Mouse (Mus musculus): Measurements from ENCODE around the gene Csnk1d. TPM values are rescaled to one million over a fixed set of nuclear protein-coding genes. Genes with fewer than 3 reads are reported as not detected.

Gene Csnk1d
- polyA plus RNA-seq, 1 experiment from 2014 or later, result 120 TPM

- Histone ChIP-seq H3K9me3 (no peaks in the 10 kb centered on the region), H3K36me3 (no peaks in the 10 kb centered on the region), H3K4me3 (peak within 1 kb of the TSS; percentile 79), H3K9ac (peak within 1 kb of the TSS; percentile 57), H3K27ac (no peak within 1 kb of the TSS), H3K27me3 (no peaks in the 10 kb centered on the region), H3K4me2 (peak within 1 kb of the TSS; percentile 74), H3K4me1 (peaks cover 11% of the 10 kb centered on the region)
- peak; percentile 74 for ATAC-seq (ENCODE audit: insufficient number of reproducible peaks, low FRiP score, low TSS enrichment, low read depth)
- 10% methylated on average over 44 of the region's 44 CpGs for whole genome bisulfite sequencing
These were observed 58.3 kb downstream of the Csnk1d start, which contains the start of gene Ccdc57 for GRCm38 (mm10) chr11:120932564-120933398. Gene Ccdc57, minus strand, starts transcription at chr11:120932872.

- peaks cover under 1% of the 10 kb centered on the region; the same call in 1 of the 2 replicates for H3K36me3 ChIP-seq
- H3K9me3 ChIP-seq, result no peaks in the 10 kb centered on the region
- H3K4me1 ChIP-seq, result peaks cover 11% of the 10 kb centered on the region
- ATAC-seq (ENCODE audit: insufficient number of reproducible peaks, low FRiP score, low TSS enrichment, low read depth), result no peak
- H3K9ac ChIP-seq, result no peak overlapping the region
- WGBS, result 92% methylated on average over 4 of the region's 4 CpGs
- H3K4me2 ChIP-seq, result no peak overlapping the region
- H3K4me3 ChIP-seq, result no peak overlapping the region
- no peak overlapping the region for H3K27ac ChIP-seq
- H3K27me3 ChIP-seq, result no peaks in the 10 kb centered on the region
These were observed 59.7 kb downstream of the Csnk1d start for GRCm38 (mm10) chr11:120931479-120931878.

- H3K36me3 ChIP-seq, result peaks cover 16% of the 10 kb centered on the region; the same call in 1 of the 2 replicates
- H3K4me2 ChIP-seq, result no peak overlapping the region
- WGBS, result 90% methylated on average over 4 of the region's 4 CpGs
- H3K9me3 ChIP-seq, result no peaks in the 10 kb centered on the region
- no peak overlapping the region for H3K9ac ChIP-seq
- H3K27ac ChIP-seq, result no peak overlapping the region
- no peaks in the 10 kb centered on the region for H3K27me3 ChIP-seq
- ATAC-seq (ENCODE audit: insufficient number of reproducible peaks, low FRiP score, low TSS enrichment, low read depth), result no peak
- no peak overlapping the region for H3K4me3 ChIP-seq
- peaks cover 11% of the 10 kb centered on the region for H3K4me1 ChIP-seq
These were observed 62.7 kb downstream of the Csnk1d start for GRCm38 (mm10) chr11:120928468-120928867.

GRCm38 (mm10) chr11:120922528-120922927, 68.6 kb downstream of the Csnk1d start:
- Histone ChIP-seq H3K36me3 (peaks cover 46% of the 10 kb centered on the region), H3K4me1 (no peaks in the 10 kb centered on the region), H3K9me3 (no peaks in the 10 kb centered on the region), H3K27me3 (no peaks in the 10 kb centered on the region), H3K9ac (no peak overlapping the region), H3K4me2 (no peak overlapping the region), H3K4me3 (no peak overlapping the region), H3K27ac (no peak overlapping the region)
- 87% methylated on average over 3 of the region's 3 CpGs for whole genome bisulfite sequencing
- ATAC-seq (ENCODE audit: insufficient number of reproducible peaks, low FRiP score, low TSS enrichment, low read depth), result no peak

DNA sequence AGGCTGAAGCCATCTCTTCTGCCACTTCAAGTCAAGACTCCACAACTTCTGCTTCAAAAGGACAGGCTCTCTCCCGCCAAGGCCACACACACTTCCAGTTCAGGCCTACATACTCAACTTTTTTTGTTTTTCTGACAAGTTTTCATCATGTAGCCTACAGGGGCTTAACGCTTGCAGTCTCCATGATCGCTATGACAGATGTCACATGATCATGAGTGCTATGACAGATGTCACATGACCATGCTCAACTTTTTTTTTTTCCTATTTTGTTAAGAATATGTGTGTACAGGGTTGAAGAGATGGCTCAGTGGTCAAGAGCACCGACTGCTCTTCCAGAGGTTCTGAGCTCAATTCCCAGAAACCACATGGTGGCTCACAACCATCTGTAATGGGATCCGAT, 73.4 kb downstream of the Csnk1d start:
- WGBS, result 94% methylated on average over 5 of the region's 5 CpGs
- no peaks in the 10 kb centered on the region for H3K27me3 ChIP-seq
- no peak overlapping the region for H3K27ac ChIP-seq
- no peaks in the 10 kb centered on the region for H3K4me1 ChIP-seq
- ATAC-seq (ENCODE audit: insufficient number of reproducible peaks, low FRiP score, low TSS enrichment, low read depth), result no peak
- no peak overlapping the region for H3K4me3 ChIP-seq
- no peaks in the 10 kb centered on the region for H3K9me3 ChIP-seq
- peaks cover 35% of the 10 kb centered on the region for H3K36me3 ChIP-seq
- H3K4me2 ChIP-seq, result no peak overlapping the region
- H3K9ac ChIP-seq, result no peak overlapping the region

- H3K9ac ChIP-seq, result no peak overlapping the region
- H3K4me1 ChIP-seq, result no peaks in the 10 kb centered on the region
- WGBS, result 52% methylated on average over 3 of the region's 3 CpGs
- no peaks in the 10 kb centered on the region for H3K27me3 ChIP-seq
- peaks cover 31% of the 10 kb centered on the region for H3K36me3 ChIP-seq
- no peak overlapping the region for H3K27ac ChIP-seq
- no peak for ATAC-seq (ENCODE audit: insufficient number of reproducible peaks, low FRiP score, low TSS enrichment, low read depth)
- no peak overlapping the region for H3K4me3 ChIP-seq
- H3K9me3 ChIP-seq, result no peaks in the 10 kb centered on the region
- no peak overlapping the region for H3K4me2 ChIP-seq
These were observed 74.7 kb downstream of the Csnk1d start for GRCm38 (mm10) chr11:120916477-120916876.

GRCm38 (mm10) chr11:120913796-120914195, 77.3 kb downstream of the Csnk1d start:
- Histone ChIP-seq H3K9ac (no peak overlapping the region), H3K27me3 (no peaks in the 10 kb centered on the region), H3K4me1 (no peaks in the 10 kb centered on the region), H3K27ac (no peak overlapping the region), H3K36me3 (peaks cover 11% of the 10 kb centered on the region), H3K9me3 (no peaks in the 10 kb centered on the region), H3K4me3 (no peak overlapping the region), H3K4me2 (no peak overlapping the region)
- ATAC-seq (ENCODE audit: insufficient number of reproducible peaks, low FRiP score, low TSS enrichment, low read depth), result no peak
- WGBS, result 92% methylated on average over 4 of the region's 4 CpGs

Other genes starting within 250 kb of the Csnk1d start
- gene Hmga1b, start 228.5 kb downstream of the Csnk1d start, polyA plus RNA-seq (2015; fragmentation: Nextera tagmentation; extraction: Ambion mirVana), result 2.3 and 3.5 TPM in 2 replicates
- gene Rfng, start 207.1 kb downstream of the Csnk1d start, polyA plus RNA-seq (2015; fragmentation: Nextera tagmentation; extraction: Ambion mirVana), result 50.7 TPM in 2 replicates
- gene Gps1, start 207.1 kb downstream of the Csnk1d start, polyA plus RNA-seq (2015; fragmentation: Nextera tagmentation; extraction: Ambion mirVana), result 205 and 207 TPM in 2 replicates
- 59.0 and 61.9 TPM in 2 replicates for gene Dus1l, start 194.9 kb downstream of the Csnk1d start, polyA plus RNA-seq (2015; fragmentation: Nextera tagmentation; extraction: Ambion mirVana)
- 41.8 and 45.5 TPM in 2 replicates for gene Fasn, start 166.8 kb downstream of the Csnk1d start, polyA plus RNA-seq (2015; fragmentation: Nextera tagmentation; extraction: Ambion mirVana)
- gene Ccdc57, start 58.5 kb downstream of the Csnk1d start, polyA plus RNA-seq (2015; fragmentation: Nextera tagmentation; extraction: Ambion mirVana), result 4.4 and 4.9 TPM in 2 replicates
- gene Slc16a3, start 42.9 kb downstream of the Csnk1d start, polyA plus RNA-seq (2015; fragmentation: Nextera tagmentation; extraction: Ambion mirVana), result 92.3 and 95.8 TPM in 2 replicates
- gene Cd7, start 48.1 kb upstream of the Csnk1d start, polyA plus RNA-seq (2015; fragmentation: Nextera tagmentation; extraction: Ambion mirVana), result 0.60 and 0.66 TPM in 2 replicates
- 0.14 TPM in 1 of 2 replicates, not detected in the other for gene Sectm1b, start 72.2 kb upstream of the Csnk1d start, polyA plus RNA-seq (2015; fragmentation: Nextera tagmentation; extraction: Ambion mirVana)
- gene Sectm1a, start 89.9 kb upstream of the Csnk1d start, polyA plus RNA-seq (2015; fragmentation: Nextera tagmentation; extraction: Ambion mirVana), result 0.81 and 1.5 TPM in 2 replicates
- gene Tex19.2, start 127.3 kb upstream of the Csnk1d start, polyA plus RNA-seq (2015; fragmentation: Nextera tagmentation; extraction: Ambion mirVana), result not detected in 2 replicates
- not detected in 2 replicates for gene Tex19.1, start 154.8 kb upstream of the Csnk1d start, polyA plus RNA-seq (2015; fragmentation: Nextera tagmentation; extraction: Ambion mirVana)
- 1.1 and 2.4 TPM in 2 replicates for gene Uts2r, start 168.9 kb upstream of the Csnk1d start, polyA plus RNA-seq (2015; fragmentation: Nextera tagmentation; extraction: Ambion mirVana)
- gene Hexdc, start 213.1 kb upstream of the Csnk1d start, polyA plus RNA-seq (2015; fragmentation: Nextera tagmentation; extraction: Ambion mirVana), result 9.0 and 9.6 TPM in 2 replicates
- gene Ogfod3, start 213.4 kb upstream of the Csnk1d start, polyA plus RNA-seq (2015; fragmentation: Nextera tagmentation; extraction: Ambion mirVana), result 21.5 and 24.8 TPM in 2 replicates
- gene Cybc1, start 238.0 kb upstream of the Csnk1d start, polyA plus RNA-seq (2015; fragmentation: Nextera tagmentation; extraction: Ambion mirVana), result 43.4 and 44.7 TPM in 2 replicates
- 54.9 and 56.7 TPM in 2 replicates for gene Narf, start 245.9 kb upstream of the Csnk1d start, polyA plus RNA-seq (2015; fragmentation: Nextera tagmentation; extraction: Ambion mirVana)

Measured in limb, embryonic 15.5 days (tissue).